Mouse (Mus musculus): ENCODE results near the gene Col23a1.
A peak's percentile ranks its signal among the peaks of the same experiment; 100 is the strongest.
"Not testable (repeated sequence)": the region's sequence is repeated elsewhere in the genome, so short reads cannot be mapped to it uniquely, and the experiment has no call there.

Gene Col23a1

GRCm38 (mm10) chr11:51597553-51597952 lies 307.8 kb downstream of the Col23a1 start:
- DNase-seq = no peak

GRCm38 (mm10) chr11:51602253-51602652 lies 312.5 kb downstream of the Col23a1 start:
- DNase-seq = no peak

- peak; percentile 88 for DNase-seq
Observed at GRCm38 (mm10) chr11:51605602-51606446, 316.1 kb downstream of the Col23a1 start.

GRCm38 (mm10) chr11:51606447-51607095 lies 316.9 kb downstream of the Col23a1 start, which contains the start of gene Hnrnpab:
Gene Hnrnpab, minus strand, starts transcription at chr11:51606847.
- peak; percentile 98 for DNase-seq

- DNase-seq = no peak
Observed at GRCm38 (mm10) chr11:51607096-51607738, 317.5 kb downstream of the Col23a1 start.

GRCm38 (mm10) chr11:51609266-51609909 lies 319.7 kb downstream of the Col23a1 start:
- DNase-seq = no peak

GRCm38 (mm10) chr11:51609940-51610339 lies 320.2 kb downstream of the Col23a1 start:
- not testable (repeated sequence) for DNase-seq

GRCm38 (mm10) chr11:51614256-51614655 lies 324.5 kb downstream of the Col23a1 start:
- DNase-seq = no peak

- no peak for DNase-seq
Observed at GRCm38 (mm10) chr11:51615129-51615528, 325.4 kb downstream of the Col23a1 start.

- peak; percentile 85 for DNase-seq
Observed at GRCm38 (mm10) chr11:51615601-51616000, 325.9 kb downstream of the Col23a1 start.

- not testable (repeated sequence) for DNase-seq
Observed at GRCm38 (mm10) chr11:51616113-51616512, 326.4 kb downstream of the Col23a1 start.

- peak; percentile 82 for DNase-seq
Observed at GRCm38 (mm10) chr11:51617693-51618092, 328.0 kb downstream of the Col23a1 start.

- no peak for DNase-seq
Observed at GRCm38 (mm10) chr11:51618894-51619408, 329.2 kb downstream of the Col23a1 start.

GRCm38 (mm10) chr11:51619409-51620060 lies 329.8 kb downstream of the Col23a1 start, which contains the start of gene Nhp2:
Gene Nhp2, plus strand, starts transcription at chr11:51619735.
- DNase-seq = peak; percentile 98

- DNase-seq = no peak
Observed at GRCm38 (mm10) chr11:51620084-51620483, 330.4 kb downstream of the Col23a1 start.

- no peak for DNase-seq
Observed at GRCm38 (mm10) chr11:51621776-51622175, 332.1 kb downstream of the Col23a1 start.

- no peak for DNase-seq
Observed at GRCm38 (mm10) chr11:51622971-51623491, 333.3 kb downstream of the Col23a1 start.

- no peak for DNase-seq
Observed at GRCm38 (mm10) chr11:51625187-51625820, 335.6 kb downstream of the Col23a1 start.

- DNase-seq = no peak
Observed at GRCm38 (mm10) chr11:51627425-51627824, 337.7 kb downstream of the Col23a1 start.

GRCm38 (mm10) chr11:51627907-51628306 lies 338.2 kb downstream of the Col23a1 start:
- no peak for DNase-seq

- DNase-seq = no peak
Observed at GRCm38 (mm10) chr11:51629651-51630314, 340.1 kb downstream of the Col23a1 start.
